Comparison of ENCODE assay signal across 8 mouse cellular contexts in the genomic region with DNA sequence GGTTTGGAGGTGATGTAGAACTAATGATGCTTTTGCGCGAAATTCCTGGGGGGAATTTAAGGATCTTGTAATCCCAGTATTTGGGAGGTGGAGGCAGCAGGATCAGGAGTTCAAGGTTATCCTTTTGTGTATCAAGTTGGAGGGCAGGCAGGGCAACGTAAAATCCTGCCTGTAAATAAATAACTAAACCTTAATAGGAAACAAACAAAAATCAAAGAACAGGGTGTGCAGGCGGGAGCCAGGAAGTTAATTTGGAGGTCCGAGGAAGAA. TPM values are rescaled to one million over a fixed set of nuclear protein-coding genes. Genes with fewer than 3 reads are reported as not detected.
DNase-seq lines count a peak whose midpoint lies in the region; ATAC-seq and TF ChIP-seq lines count a peak whose summit lies in the region.

No protein-coding gene starts in this region.

- no peaks in the 10 kb centered on the region for H3K27me3 ChIP-seq in embryonic facial prominence, embryonic 14.5 days (replicated peaks; ENCODE audit: control insufficient read depth, insufficient read depth, low read length)
- H3K27me3 ChIP-seq in intestine, embryonic 15.5 days (replicated peaks) = no peaks in the 10 kb centered on the region
- H3K27me3 ChIP-seq in neural tube, embryonic 12.5 days (replicated peaks) = no peaks in the 10 kb centered on the region

- 18% methylated on average over 5 of the region's 5 CpGs for WGBS in lung, adult 2 months
- WGBS in embryonic facial prominence, embryonic 14.5 days = 22% methylated on average over 5 of the region's 5 CpGs
- WGBS in intestine, embryonic 15.5 days = 16% methylated on average over 5 of the region's 5 CpGs
- WGBS in neural tube, embryonic 12.5 days = 27% methylated on average over 5 of the region's 5 CpGs

- H3K4me2 ChIP-seq in embryonic facial prominence, embryonic 14.5 days (ENCODE audit: low read depth, low read length) = peak overlapping the region; percentile 76
- peak overlapping the region; percentile 59 for H3K4me2 ChIP-seq in intestine, embryonic 15.5 days (replicated peaks)
- peak overlapping the region; percentile 66 for H3K4me2 ChIP-seq in neural tube, embryonic 12.5 days (replicated peaks)

- H3K4me1 ChIP-seq in lung, adult 2 months (ENCODE audit: control insufficient read depth, insufficient read depth, low read length) = no peaks in the 10 kb centered on the region
- H3K4me1 ChIP-seq in embryonic facial prominence, embryonic 14.5 days (ENCODE audit: control insufficient read depth, insufficient read depth, low read length) = peaks cover 4% of the 10 kb centered on the region
- H3K4me1 ChIP-seq in intestine, embryonic 15.5 days (replicated peaks) = peaks cover 11% of the 10 kb centered on the region; the same call in 1 of the 2 replicates
- H3K4me1 ChIP-seq in neural tube, embryonic 12.5 days = 0 out of 2 replicates have a peak, but pooled peaks cover 4% of the 10 kb centered on the region

- ATAC-seq in embryonic facial prominence, embryonic 14.5 days (ENCODE audit: low read depth) = no peak
- ATAC-seq in intestine, embryonic 15.5 days = no peak
- ATAC-seq in neural tube, embryonic 12.5 days (ENCODE audit: low FRiP score, low read depth) = no peak

- peak overlapping the region; percentile 48 for H3K4me3 ChIP-seq in lung, adult 2 months (replicated peaks; ENCODE audit: extremely low read depth, low read depth, low read length)
- H3K4me3 ChIP-seq in embryonic facial prominence, embryonic 14.5 days (ENCODE audit: low read depth, low read length) = peak overlapping the region; percentile 65
- H3K4me3 ChIP-seq in intestine, embryonic 15.5 days (replicated peaks) = peak overlapping the region; percentile 58
- peak overlapping the region; percentile 57 for H3K4me3 ChIP-seq in neural tube, embryonic 12.5 days

- no peak for TF ChIP-seq CTCF in lung, adult 2 months (IDR thresholded peaks at IDR 0.05; ENCODE audit: insufficient read depth, low read length)

- no peak for DNase-seq in lung, adult 2 months
- no peak for DNase-seq in lung, postnatal 14 days
- no peak for DNase-seq in embryonic facial prominence, embryonic 14.5 days (ENCODE audit: low spot score)
- DNase-seq in right cerebral cortex, adult 2 months (ENCODE audit: low spot score in 2 of 2) = no peak
- DNase-seq in layer of hippocampus, adult 11-12 months (ENCODE audit: low spot score) = no peak
- no peak for DNase-seq in ovary, postnatal 14 days (ENCODE audit: low spot score)

- peaks cover 25% of the 10 kb centered on the region; the same call in 1 of the 2 replicates for H3K36me3 ChIP-seq in embryonic facial prominence, embryonic 14.5 days (ENCODE audit: control insufficient read depth, insufficient read depth, low read length)
- H3K36me3 ChIP-seq in intestine, embryonic 15.5 days = no peaks in the 10 kb centered on the region
- peaks cover 14% of the 10 kb centered on the region; the same call in 1 of the 2 replicates for H3K36me3 ChIP-seq in neural tube, embryonic 12.5 days

- no peak overlapping the region; the same call in 1 of the 2 replicates for H3K27ac ChIP-seq in embryonic facial prominence, embryonic 14.5 days (replicated peaks; ENCODE audit: low read depth, low read length)
- H3K27ac ChIP-seq in intestine, embryonic 15.5 days = peak overlapping the region; percentile 28; the same call in 1 of the 2 replicates
- H3K27ac ChIP-seq in neural tube, embryonic 12.5 days = no peak overlapping the region

- TF ChIP-seq POLR2A in lung, adult 2 months (IDR thresholded peaks at IDR 0.05; ENCODE audit: borderline replicate concordance, extremely low read depth, low read depth, low read length) = no peak

- H3K9ac ChIP-seq in embryonic facial prominence, embryonic 14.5 days (ENCODE audit: low read depth, low read length) = peak overlapping the region; percentile 65
- peak overlapping the region; percentile 45 for H3K9ac ChIP-seq in intestine, embryonic 15.5 days
- peak overlapping the region; percentile 54; the same call in 1 of the 2 replicates for H3K9ac ChIP-seq in neural tube, embryonic 12.5 days

- H3K9me3 ChIP-seq in embryonic facial prominence, embryonic 14.5 days (ENCODE audit: control insufficient read depth, low read length) = no peaks in the 10 kb centered on the region
- H3K9me3 ChIP-seq in intestine, embryonic 15.5 days = no peaks in the 10 kb centered on the region
- no peaks in the 10 kb centered on the region for H3K9me3 ChIP-seq in neural tube, embryonic 12.5 days

RNA-seq across cellular contexts. Expression of a gene that starts 0.4 kb away (rescaled TPM):
- polyA plus RNA-seq in lung, adult 2 months (2012; rRNA removed) = 36.3 and 40.9 TPM in 2 replicates
- polyA plus RNA-seq in embryonic facial prominence, embryonic 14.5 days (2014; fragmentation: Nextera tagmentation; extraction: Ambion mirVana) = 27.9 and 30.3 TPM in 2 replicates
- polyA plus RNA-seq in intestine, embryonic 15.5 days (2015; fragmentation: Nextera tagmentation; extraction: Ambion mirVana) = 38.4 and 43.4 TPM in 2 replicates
- 27.5 and 31.2 TPM in 2 replicates for polyA plus RNA-seq in neural tube, embryonic 12.5 days (2016; fragmentation: Nextera tagmentation; extraction: Ambion mirVana)

RNA-seq across cellular contexts. Expression of a gene that starts 4.0 kb away (rescaled TPM):
- not detected in 2 replicates for polyA plus RNA-seq in lung, adult 2 months (2012; rRNA removed)
- polyA plus RNA-seq in embryonic facial prominence, embryonic 14.5 days (2014; fragmentation: Nextera tagmentation; extraction: Ambion mirVana) = not detected in 2 replicates
- 13.3 and 19.0 TPM in 2 replicates for polyA plus RNA-seq in intestine, embryonic 15.5 days (2015; fragmentation: Nextera tagmentation; extraction: Ambion mirVana)
- not detected in 2 replicates for polyA plus RNA-seq in neural tube, embryonic 12.5 days (2016; fragmentation: Nextera tagmentation; extraction: Ambion mirVana)

RNA-seq across cellular contexts. Expression of a gene that starts 6.8 kb away (rescaled TPM):
- polyA plus RNA-seq in lung, adult 2 months (2012; rRNA removed) = 15.5 and 15.8 TPM in 2 replicates
- 5.6 and 5.8 TPM in 2 replicates for polyA plus RNA-seq in embryonic facial prominence, embryonic 14.5 days (2014; fragmentation: Nextera tagmentation; extraction: Ambion mirVana)
- polyA plus RNA-seq in intestine, embryonic 15.5 days (2015; fragmentation: Nextera tagmentation; extraction: Ambion mirVana) = 7.1 and 8.6 TPM in 2 replicates
- polyA plus RNA-seq in neural tube, embryonic 12.5 days (2016; fragmentation: Nextera tagmentation; extraction: Ambion mirVana) = 1.8 and 2.7 TPM in 2 replicates

RNA-seq across cellular contexts. Expression of a gene that starts 39.1 kb away (rescaled TPM):
- polyA plus RNA-seq in lung, adult 2 months (2012; rRNA removed) = 140 and 143 TPM in 2 replicates
- 47.0 and 54.4 TPM in 2 replicates for polyA plus RNA-seq in embryonic facial prominence, embryonic 14.5 days (2014; fragmentation: Nextera tagmentation; extraction: Ambion mirVana)
- polyA plus RNA-seq in intestine, embryonic 15.5 days (2015; fragmentation: Nextera tagmentation; extraction: Ambion mirVana) = 44.7 and 49.2 TPM in 2 replicates
- polyA plus RNA-seq in neural tube, embryonic 12.5 days (2016; fragmentation: Nextera tagmentation; extraction: Ambion mirVana) = 48.3 and 48.4 TPM in 2 replicates

RNA-seq across cellular contexts. Expression of a gene that starts 39.3 kb away (rescaled TPM):
- polyA plus RNA-seq in lung, adult 2 months (2012; rRNA removed) = 53.1 and 60.8 TPM in 2 replicates
- 62.3 and 65.1 TPM in 2 replicates for polyA plus RNA-seq in embryonic facial prominence, embryonic 14.5 days (2014; fragmentation: Nextera tagmentation; extraction: Ambion mirVana)
- 80.5 and 87.7 TPM in 2 replicates for polyA plus RNA-seq in intestine, embryonic 15.5 days (2015; fragmentation: Nextera tagmentation; extraction: Ambion mirVana)
- polyA plus RNA-seq in neural tube, embryonic 12.5 days (2016; fragmentation: Nextera tagmentation; extraction: Ambion mirVana) = 54.7 and 55.2 TPM in 2 replicates

Comparison
In these comparisons a context has a peak if more than half of its experiments do, and no peak if none do; other contexts are left out.
1. RNA of a gene that starts 4.0 kb away (polyA plus RNA-seq): 13.3 to 19.0 TPM in intestine, embryonic 15.5 days; not detected in lung, adult 2 months, not detected in embryonic facial prominence, embryonic 14.5 days and not detected in neural tube, embryonic 12.5 days; every median in the first group is over 10 times any median in the second.
2. Peak in every context shown above with its lines, with median percentiles within 50 percentile points of each other: H3K4me3 ChIP-seq, H3K4me2 ChIP-seq and H3K9ac ChIP-seq.